Mouse (Mus musculus) right cerebral cortex, adult 2 months (tissue): ENCODE measurements around the gene Slc25a34.

Experiments used
- DNase-seq, 2 experiments: peaks; one replicate each; pipeline ENCODE4 v3.0.0; 2021 to 2022; ENCODE audit warnings: low spot score in 2 of 2

The Slc25a34 gene

GRCm38 (mm10) chr4:141623666-141624065 is at the start of gene Slc25a34:
Gene Slc25a34, minus strand, starts transcription at chr4:141623821.
- no peak for DNase-seq

DNA sequence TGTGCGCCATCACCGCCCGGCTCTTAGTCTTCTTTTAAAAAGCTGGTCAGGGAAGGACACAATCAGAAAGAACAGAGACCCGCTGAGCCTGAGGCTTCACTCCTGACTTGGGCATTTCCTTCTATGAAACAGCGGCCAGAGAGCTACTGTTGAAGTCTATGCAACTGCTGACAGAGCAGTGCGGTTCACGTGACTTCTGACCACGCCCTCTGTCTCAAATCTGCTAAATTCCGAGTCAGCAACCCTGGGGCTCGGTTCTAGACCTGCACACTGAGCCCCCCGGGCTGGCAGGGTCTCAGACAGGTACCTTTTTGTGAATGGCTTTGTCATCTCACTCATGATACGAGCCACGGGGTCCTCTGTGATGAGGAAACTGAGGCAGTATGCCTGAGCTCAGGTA is 48.7 kb upstream of the Slc25a34 start:
- DNase-seq: no peak

DNA sequence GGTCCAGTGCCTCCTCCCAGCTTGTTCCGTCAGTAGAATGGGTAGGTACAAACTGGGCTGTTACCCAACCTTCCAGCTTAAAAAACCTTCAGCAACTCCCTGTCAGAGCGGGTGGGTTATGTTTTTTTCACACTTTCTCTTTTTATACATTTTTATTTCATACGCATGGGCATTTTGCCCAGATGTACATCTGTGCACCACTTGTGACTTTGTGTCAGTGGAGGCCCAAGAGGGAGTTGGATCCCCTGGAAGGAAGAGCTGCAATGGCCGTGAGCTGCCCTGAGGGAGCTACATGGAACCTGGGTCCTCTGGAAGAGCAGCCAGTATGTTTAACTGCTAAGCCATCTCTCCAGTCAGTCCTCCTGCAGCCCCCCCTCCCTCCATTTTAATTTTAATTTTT is 47.8 kb upstream of the Slc25a34 start:
- no peak for DNase-seq

DNA sequence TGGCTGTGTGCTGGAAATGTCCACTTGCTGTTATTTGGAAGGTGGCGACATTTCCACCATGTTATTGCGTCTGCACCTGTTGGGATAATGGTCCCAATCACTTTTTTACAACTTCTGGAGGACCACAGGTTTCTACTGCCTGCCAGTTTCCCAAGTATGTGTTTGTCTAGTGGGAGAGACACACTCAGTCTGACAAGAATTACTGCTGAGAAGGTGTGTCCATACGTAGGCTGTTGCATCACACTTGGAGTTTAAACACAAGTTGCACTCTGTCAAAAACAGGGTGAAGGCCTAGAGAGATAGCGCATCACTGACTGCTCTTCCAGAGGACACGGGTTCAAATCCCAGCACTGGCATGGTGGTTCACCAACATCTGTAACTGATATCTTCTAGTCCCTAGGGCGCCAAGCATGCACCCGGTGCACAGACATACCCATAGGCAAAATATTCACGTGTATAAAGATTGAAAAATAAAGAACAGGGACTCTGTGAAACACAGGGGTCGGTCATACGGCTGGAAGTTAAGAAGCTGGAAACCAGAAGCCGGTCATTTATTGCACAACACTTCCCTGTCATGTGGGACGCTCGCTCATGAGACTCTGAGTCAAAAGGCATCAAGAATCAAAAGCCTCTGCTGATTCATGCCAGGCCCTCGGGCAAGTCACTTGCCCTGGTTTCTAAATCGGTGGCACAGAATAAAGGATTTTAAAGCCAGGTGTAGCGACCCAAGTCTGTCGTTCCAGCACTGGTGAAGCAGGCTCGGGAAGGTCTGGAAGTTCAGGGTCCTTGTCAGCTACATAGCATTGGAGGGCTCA is 46.5 kb upstream of the Slc25a34 start:
- no peak for DNase-seq

- DNase-seq: no peak
Observed at GRCm38 (mm10) chr4:141664799-141665198, 41.2 kb upstream of the Slc25a34 start, which contains the start of gene Plekhm2. Gene Plekhm2, minus strand, starts transcription at chr4:141664899.

GRCm38 (mm10) chr4:141664011-141664745 is 40.6 kb upstream of the Slc25a34 start:
- DNase-seq: peak; percentile 53 to 68

DNA sequence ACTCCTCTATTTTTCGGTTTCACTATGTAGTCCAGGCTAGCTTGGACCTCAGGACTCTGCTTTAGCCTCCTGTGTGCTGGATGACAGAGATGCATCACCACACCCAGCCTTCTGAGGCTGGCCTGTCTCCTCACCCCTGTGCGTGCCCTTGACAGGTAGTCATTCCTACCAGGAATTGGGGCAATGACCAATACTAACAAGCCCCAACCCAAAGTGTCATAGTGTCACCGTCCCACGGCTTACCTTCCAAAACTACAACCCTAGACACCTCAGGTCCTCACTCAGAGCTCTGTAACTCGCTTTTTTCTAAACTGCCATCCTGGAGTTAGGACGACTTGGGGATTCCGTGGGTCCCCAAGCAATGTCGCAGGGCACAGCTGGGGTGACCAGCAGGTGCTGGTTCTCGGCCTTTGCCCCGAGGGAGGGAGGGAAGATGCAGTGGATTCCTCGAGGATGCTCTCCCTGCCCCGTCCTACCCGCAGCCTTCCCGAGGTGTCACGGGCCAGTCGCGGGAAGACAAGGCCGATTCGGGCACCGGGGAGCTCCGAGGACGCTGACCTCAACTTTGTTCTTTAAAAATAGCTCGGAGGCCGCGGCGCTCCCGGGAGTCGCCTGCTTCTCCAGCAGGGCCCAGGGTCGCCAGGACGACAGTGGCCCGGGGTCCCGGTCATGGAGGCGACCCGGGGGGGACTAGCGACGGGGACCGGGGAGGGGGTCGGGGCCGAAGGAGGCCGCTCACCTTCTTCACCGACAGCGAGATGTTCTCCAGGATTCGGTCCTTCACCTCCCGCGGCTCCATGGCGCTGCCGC is 39.7 kb upstream of the Slc25a34 start:
- no peak for DNase-seq

DNA sequence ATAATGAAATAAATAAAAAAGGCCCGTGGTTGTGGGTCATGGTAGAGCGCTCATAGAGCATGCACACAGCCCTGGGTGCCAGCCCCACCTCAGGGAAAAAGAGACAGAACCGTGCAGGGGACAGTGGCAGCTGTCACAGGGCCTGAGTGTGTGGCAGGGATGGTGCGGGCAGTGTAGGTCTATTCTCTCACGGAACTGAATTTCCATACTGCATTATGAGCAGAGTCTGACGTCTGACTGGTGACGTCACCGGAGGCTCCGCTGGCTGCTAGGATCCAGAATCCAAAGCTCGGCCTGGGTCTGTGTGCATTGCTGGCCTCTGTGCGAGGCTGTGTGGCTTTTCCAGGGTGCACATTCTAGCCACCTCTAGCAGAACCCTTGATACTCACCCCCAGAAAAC is 37.3 kb upstream of the Slc25a34 start:
- DNase-seq: no peak

GRCm38 (mm10) chr4:141659739-141660138 is 36.1 kb upstream of the Slc25a34 start:
- DNase-seq: no peak

- no peak for DNase-seq
Observed at GRCm38 (mm10) chr4:141658846-141659484, 35.3 kb upstream of the Slc25a34 start.

GRCm38 (mm10) chr4:141656932-141657331 is 33.3 kb upstream of the Slc25a34 start:
- no peak for DNase-seq

DNA sequence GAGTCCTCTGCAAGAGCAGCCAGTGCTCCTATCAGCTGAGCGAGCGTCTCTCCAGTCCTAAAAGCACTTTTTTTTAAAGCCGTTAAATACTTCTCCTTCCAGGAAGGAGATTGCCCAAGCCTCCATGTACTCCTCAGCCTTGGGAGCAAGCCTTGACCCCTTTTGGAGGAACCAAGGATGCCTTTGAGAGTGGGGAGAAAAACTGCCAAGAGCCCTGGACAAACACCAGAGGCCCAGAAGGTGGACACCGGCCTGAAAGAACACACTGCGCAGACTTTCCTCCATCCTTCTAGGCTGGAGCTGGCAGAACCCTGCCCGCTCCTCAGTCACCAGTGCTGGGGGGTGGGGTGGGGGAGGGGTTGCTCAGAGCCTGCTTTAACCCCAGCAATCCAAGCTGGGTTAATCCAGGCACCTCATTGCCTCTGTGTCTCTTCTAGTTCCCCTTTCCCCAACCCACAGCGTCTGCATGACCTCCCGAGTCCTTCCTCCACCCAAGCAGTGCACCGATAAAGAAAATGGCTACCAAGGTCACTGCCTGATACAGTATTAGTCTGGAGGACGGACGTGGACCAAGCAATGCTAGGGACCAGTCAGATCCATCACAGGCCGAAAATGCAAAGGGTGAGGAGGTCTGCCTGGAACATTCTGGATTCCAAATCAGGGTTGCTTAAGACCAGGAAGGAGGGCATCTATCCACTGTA is 32.4 kb upstream of the Slc25a34 start:
- DNase-seq: peak in 1 of 2 experiments; percentile 44

DNA sequence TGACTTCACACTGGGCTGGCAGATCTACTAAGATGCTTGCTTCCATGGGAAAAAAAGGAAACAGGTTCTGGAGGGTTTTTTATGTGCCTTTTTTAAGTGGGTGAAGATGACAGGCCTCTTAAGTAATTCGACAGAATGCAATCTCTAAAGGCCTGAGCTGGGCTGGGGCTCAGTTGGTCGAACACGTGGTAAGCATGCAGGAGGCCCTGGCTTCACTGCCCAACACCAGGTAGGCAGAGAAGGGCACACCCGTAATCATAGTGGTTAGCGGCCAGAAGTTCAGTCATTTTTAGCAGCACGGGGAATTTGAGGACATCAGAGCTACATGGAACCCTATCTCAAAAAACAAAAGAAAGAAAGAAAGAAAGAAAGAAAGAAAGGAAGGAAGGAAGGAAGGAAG is 30.9 kb upstream of the Slc25a34 start:
- no peak for DNase-seq

DNA sequence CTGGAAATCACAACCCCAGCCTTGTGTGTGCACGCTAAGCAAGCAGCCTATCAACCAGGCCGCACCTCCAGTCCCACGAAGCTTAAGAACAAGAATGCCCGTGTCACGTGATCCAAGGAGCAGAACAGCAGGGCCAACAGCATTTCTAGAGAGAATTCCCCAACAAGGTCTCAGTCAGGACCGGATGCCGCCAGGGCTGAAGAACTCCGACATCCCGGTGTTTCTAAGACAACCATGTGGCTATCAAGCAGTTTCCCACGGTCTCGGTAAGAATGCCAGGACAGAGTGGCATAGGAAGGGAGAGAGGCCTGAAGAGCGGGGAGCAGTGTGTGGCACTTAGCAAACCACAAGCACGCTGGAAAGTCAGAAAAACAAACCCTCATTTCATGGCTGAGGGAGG is 30.2 kb upstream of the Slc25a34 start:
- DNase-seq: no peak

DNA sequence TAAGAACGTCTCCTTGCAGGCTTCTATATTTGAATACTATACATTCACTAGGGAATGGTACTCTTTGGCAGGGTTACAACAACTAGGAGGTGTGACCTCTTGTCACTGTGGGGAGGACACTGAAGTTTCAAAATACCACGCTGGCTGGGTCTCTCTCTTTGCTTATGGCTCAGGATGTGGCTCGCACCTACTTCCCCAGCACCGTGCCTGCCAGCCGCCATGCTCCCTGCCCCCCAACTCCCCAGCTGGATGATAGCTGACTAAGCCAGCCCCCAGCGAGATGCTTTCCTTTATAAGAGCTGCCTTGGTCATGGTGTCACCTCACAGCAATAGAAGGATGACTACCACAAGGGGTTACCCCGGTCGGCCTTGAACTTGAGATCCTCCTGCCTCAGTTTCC is 29.4 kb upstream of the Slc25a34 start:
- DNase-seq: no peak

GRCm38 (mm10) chr4:141651944-141652343 is 28.3 kb upstream of the Slc25a34 start:
- no peak for DNase-seq

DNA sequence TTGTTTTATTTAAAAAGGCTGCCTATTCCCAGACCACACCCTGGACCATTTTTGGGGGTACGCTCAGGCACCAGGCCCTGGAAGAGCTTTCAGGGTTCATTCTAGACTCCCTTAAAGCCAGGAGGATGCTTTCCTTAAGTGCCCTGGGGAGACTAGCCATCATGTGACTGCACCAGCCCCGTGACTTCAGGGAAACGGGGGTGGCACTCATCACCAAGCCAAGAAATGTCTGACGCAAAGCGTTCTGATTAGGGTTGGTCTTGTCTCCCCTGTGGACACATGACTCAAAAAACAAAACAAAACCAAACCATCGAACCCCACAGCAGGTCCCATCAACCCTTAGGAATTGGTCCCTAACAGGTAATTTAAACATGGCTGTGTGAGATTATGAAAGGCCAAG is 27.7 kb upstream of the Slc25a34 start:
- DNase-seq: no peak

DNA sequence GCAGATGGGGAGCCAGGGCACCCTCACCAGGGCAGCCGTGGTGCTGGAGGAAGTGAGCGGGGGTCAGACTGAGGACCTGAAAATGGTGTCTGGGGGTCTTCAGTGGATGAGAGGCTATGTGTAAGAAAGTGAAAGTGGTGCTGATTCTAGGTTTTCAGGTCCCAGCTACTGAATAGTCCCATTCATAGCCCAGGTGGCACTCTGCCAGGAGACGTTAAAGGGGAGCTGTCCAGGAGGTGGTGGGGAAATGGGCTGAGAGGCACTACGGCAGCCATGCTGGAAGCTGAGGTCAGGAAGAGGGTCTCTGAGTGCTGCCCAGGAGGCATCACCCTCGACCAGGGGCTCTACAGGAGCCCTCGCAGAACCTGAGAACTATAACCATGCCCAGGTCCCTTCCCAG is 25.6 kb upstream of the Slc25a34 start:
- no peak for DNase-seq

GRCm38 (mm10) chr4:141648262-141648661 is 24.6 kb upstream of the Slc25a34 start:
- no peak for DNase-seq

GRCm38 (mm10) chr4:141647187-141647586 is 23.6 kb upstream of the Slc25a34 start:
- no peak for DNase-seq

DNA sequence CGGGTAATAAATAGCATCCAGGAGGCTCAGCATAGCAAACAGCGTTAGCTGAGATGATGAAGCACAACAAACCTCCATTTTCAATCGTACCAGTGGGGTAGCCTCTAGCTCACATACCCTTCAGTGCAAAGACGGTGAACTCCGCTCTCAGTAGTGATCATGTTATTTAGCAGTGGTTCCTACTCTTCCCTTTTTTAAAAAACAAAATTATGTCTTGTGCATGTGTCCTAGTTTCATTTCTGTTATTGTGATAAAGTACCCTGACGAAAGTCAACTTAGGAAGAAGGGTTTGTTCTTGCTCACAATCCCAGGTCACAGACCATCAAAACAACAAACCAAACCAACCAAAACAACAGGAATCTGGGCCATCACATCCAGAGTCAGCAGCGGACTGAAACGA is 22.4 kb upstream of the Slc25a34 start:
- no peak for DNase-seq
